Mouse (Mus musculus) brain, embryonic 18.5 days (tissue): ENCODE measurements around the gene Crygc.

Experiments
- DNase-seq: peaks from one replicate; pipeline ENCODE4 v3.0.0-alpha.2; 2012; ENCODE audit warnings: low read depth, low spot score

Gene Crygc

GRCm38 (mm10) chr1:65073589-65073988 is at the start of gene Crygc:
TSS of gene Crygc (minus strand) at chr1:65073689.
- no peak for DNase-seq

GRCm38 (mm10) chr1:65122574-65123372 is 49.3 kb upstream of the Crygc start, which contains the start of gene D630023F18Rik:
TSS of gene D630023F18Rik (minus strand) at chr1:65123214.
- no peak for DNase-seq

- no peak for DNase-seq
Observed at GRCm38 (mm10) chr1:65119438-65119837, 45.9 kb upstream of the Crygc start, which contains the start of gene Gm28845. TSS of gene Gm28845 (minus strand) at chr1:65119558.

GRCm38 (mm10) chr1:65118150-65118913 is 44.8 kb upstream of the Crygc start:
- DNase-seq = no peak

GRCm38 (mm10) chr1:65113536-65114172 is 40.2 kb upstream of the Crygc start:
- no peak for DNase-seq

GRCm38 (mm10) chr1:65112807-65113196 is 39.3 kb upstream of the Crygc start:
- no peak for DNase-seq

GRCm38 (mm10) chr1:65112031-65112806 is 38.7 kb upstream of the Crygc start:
- DNase-seq = peak; percentile 60

- DNase-seq = no peak
Observed at GRCm38 (mm10) chr1:65109756-65110435, 36.4 kb upstream of the Crygc start.

GRCm38 (mm10) chr1:65109196-65109595 is 35.7 kb upstream of the Crygc start:
- no peak for DNase-seq

GRCm38 (mm10) chr1:65107654-65108279 is 34.3 kb upstream of the Crygc start:
- DNase-seq = no peak

- no peak for DNase-seq
Observed at GRCm38 (mm10) chr1:65103273-65103672, 29.8 kb upstream of the Crygc start, which contains the start of gene Cryga. TSS of gene Cryga (minus strand) at chr1:65103373.

- no peak for DNase-seq
Observed at GRCm38 (mm10) chr1:65096953-65097352, 23.5 kb upstream of the Crygc start.

- no peak for DNase-seq
Observed at GRCm38 (mm10) chr1:65091566-65091965, 18.1 kb upstream of the Crygc start.

- no peak for DNase-seq
Observed at GRCm38 (mm10) chr1:65090370-65090769, 16.9 kb upstream of the Crygc start.

GRCm38 (mm10) chr1:65088567-65089356 is 15.3 kb upstream of the Crygc start:
- no peak for DNase-seq

- no peak for DNase-seq
Observed at GRCm38 (mm10) chr1:65082188-65082587, 8.7 kb upstream of the Crygc start, which contains the start of gene Crygb. TSS of gene Crygb (minus strand) at chr1:65082288.

- DNase-seq = no peak
Observed at GRCm38 (mm10) chr1:65075607-65076006, 2.1 kb upstream of the Crygc start.

- no peak for DNase-seq
Observed at GRCm38 (mm10) chr1:65067842-65068241, 5.6 kb downstream of the Crygc start.

- DNase-seq = no peak
Observed at GRCm38 (mm10) chr1:65064201-65064600, 9.3 kb downstream of the Crygc start.
